Mouse (Mus musculus) E14TG2a.4 (cell line): ENCODE data around the gene Serac1.

ENCODE experiments used
- CTCF ChIP-seq: conservative IDR thresholded peaks from 2 replicates; pipeline ENCODE4 v1.5.1; 2014; ENCODE audit warnings: low read length
- NANOG ChIP-seq: IDR thresholded peaks from 2 replicates; pipeline ENCODE4 v1.6.1; 2014; ENCODE audit warnings: borderline replicate concordance, low read length, mixed read lengths
- POU5F1 ChIP-seq: IDR thresholded peaks from 2 replicates; pipeline ENCODE4 v1.6.1; 2014; ENCODE audit warnings: low read length, borderline replicate concordance

GRCm38 (mm10) chr17:5998235-5998500, 81.4 kb downstream of the Serac1 start:
- TF ChIP-seq CTCF (no peak), NANOG (no peak), POU5F1 (no peak)
